In the genomic region with DNA sequence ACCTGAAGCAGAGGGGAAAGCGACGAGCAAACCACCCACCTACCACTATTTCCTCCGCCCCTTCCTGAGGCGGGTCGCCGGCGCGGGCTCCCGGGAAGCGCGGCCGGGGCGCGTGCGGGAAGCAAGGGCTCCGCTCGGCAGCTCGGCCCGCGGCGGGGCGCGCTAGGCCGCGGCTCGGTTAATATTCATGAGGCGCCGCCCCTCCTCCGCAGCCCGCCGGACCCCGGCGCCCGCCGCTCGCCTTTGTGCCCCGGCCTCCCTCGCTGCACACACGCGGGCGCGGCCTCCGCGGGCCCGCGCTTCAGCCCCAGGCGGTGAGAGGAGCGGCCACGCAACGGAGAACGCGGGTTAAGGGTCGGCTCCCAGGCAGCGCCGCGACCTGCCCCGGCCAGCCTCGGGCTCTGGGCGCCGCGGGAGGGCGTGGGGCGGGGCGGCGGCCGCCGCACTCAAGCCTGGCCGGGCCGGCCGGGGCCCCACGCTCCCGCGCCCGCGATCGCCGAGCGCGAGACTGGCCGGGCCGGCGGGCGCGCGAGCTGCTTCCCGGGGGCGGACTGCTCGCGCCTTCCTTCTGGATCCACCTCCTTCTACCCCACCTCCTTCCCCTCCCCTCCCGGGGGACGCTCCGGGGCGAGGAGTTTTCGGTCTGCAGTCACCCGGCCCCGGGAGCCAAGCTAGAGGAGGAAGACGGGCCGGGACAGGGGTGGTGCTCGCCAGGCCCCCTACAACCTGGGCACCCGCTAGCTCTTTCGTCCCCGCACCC, we compare ENCODE assay signal across 7 mouse cellular contexts. TPM values are rescaled to one million over a fixed set of nuclear protein-coding genes. Genes with fewer than 3 reads are reported as not detected.
DNase-seq lines count a peak whose midpoint lies in the region; ATAC-seq lines count a peak whose summit lies in the region.

A gene (minus strand): TSS at position 441 of the 760 bp plus-strand sequence.

- peak within 1 kb of the TSS; percentile 85 for H3K4me3 ChIP-seq in embryonic facial prominence, embryonic 12.5 days
- H3K4me3 ChIP-seq in limb, embryonic 11.5 days (ENCODE audit: low read depth, low read length) = peak within 1 kb of the TSS; percentile 81
- peak within 1 kb of the TSS; percentile 99 for H3K4me3 ChIP-seq in midbrain, embryonic 12.5 days

- H3K27me3 ChIP-seq in embryonic facial prominence, embryonic 12.5 days = no peaks in the 10 kb centered on the region
- no peaks in the 10 kb centered on the region for H3K27me3 ChIP-seq in limb, embryonic 11.5 days (ENCODE audit: control insufficient read depth, insufficient read depth, low read length)
- no peaks in the 10 kb centered on the region for H3K27me3 ChIP-seq in midbrain, embryonic 12.5 days

- H3K4me2 ChIP-seq in embryonic facial prominence, embryonic 12.5 days (replicated peaks) = peak within 1 kb of the TSS; percentile 83
- peak within 1 kb of the TSS; percentile 88 for H3K4me2 ChIP-seq in limb, embryonic 11.5 days (ENCODE audit: low read depth, severe bottlenecking)
- H3K4me2 ChIP-seq in midbrain, embryonic 12.5 days (replicated peaks) = peak within 1 kb of the TSS; percentile 72

- peak; percentile 89 for DNase-seq in adrenal gland, postnatal 10 days
- peak; percentile 99 for DNase-seq in heart, adult 11 months
- peak; percentile 68 for DNase-seq in kidney, adult 11 months
- DNase-seq in limb, embryonic 11.5 days (ENCODE audit: low spot score) = peak; percentile 77
- DNase-seq in spleen, adult 12 weeks (ENCODE audit: low spot score) = peak; percentile 43

- no peaks in the 10 kb centered on the region for H3K36me3 ChIP-seq in embryonic facial prominence, embryonic 12.5 days
- H3K36me3 ChIP-seq in limb, embryonic 11.5 days (ENCODE audit: control insufficient read depth, insufficient read depth, low read length) = no peaks in the 10 kb centered on the region
- H3K36me3 ChIP-seq in midbrain, embryonic 12.5 days = no peaks in the 10 kb centered on the region

- under 1% methylated on average over 65 of the region's 102 CpGs for WGBS in embryonic facial prominence, embryonic 12.5 days
- WGBS in limb, embryonic 11.5 days = under 1% methylated on average over 79 of the region's 102 CpGs
- WGBS in midbrain, embryonic 12.5 days = 0% methylated on average over 66 of the region's 102 CpGs

- ATAC-seq in embryonic facial prominence, embryonic 12.5 days (ENCODE audit: insufficient number of reproducible peaks, insufficient read depth, low FRiP score, low TSS enrichment) = peak; percentile 67
- peak; percentile 62 for ATAC-seq in limb, embryonic 11.5 days (ENCODE audit: insufficient number of reproducible peaks, low FRiP score, low TSS enrichment, low read depth)
- ATAC-seq in midbrain, embryonic 12.5 days (ENCODE audit: low FRiP score, low read depth) = peak; percentile 77

- peak within 1 kb of the TSS; percentile 99 for H3K27ac ChIP-seq in embryonic facial prominence, embryonic 12.5 days
- peak within 1 kb of the TSS; percentile 94 for H3K27ac ChIP-seq in limb, embryonic 11.5 days (replicated peaks; ENCODE audit: low read depth, low read length)
- peak within 1 kb of the TSS; percentile 99 for H3K27ac ChIP-seq in midbrain, embryonic 12.5 days (replicated peaks)

- H3K9me3 ChIP-seq in embryonic facial prominence, embryonic 12.5 days = no peaks in the 10 kb centered on the region
- no peaks in the 10 kb centered on the region for H3K9me3 ChIP-seq in limb, embryonic 11.5 days (ENCODE audit: control insufficient read depth, low read length)
- H3K9me3 ChIP-seq in midbrain, embryonic 12.5 days = no peaks in the 10 kb centered on the region

- H3K9ac ChIP-seq in embryonic facial prominence, embryonic 12.5 days = peak within 1 kb of the TSS; percentile 96
- H3K9ac ChIP-seq in limb, embryonic 11.5 days (ENCODE audit: low read length) = peak within 1 kb of the TSS; percentile 98
- peak within 1 kb of the TSS; percentile 99 for H3K9ac ChIP-seq in midbrain, embryonic 12.5 days (replicated peaks)

- peaks cover 23% of the 10 kb centered on the region for H3K4me1 ChIP-seq in embryonic facial prominence, embryonic 12.5 days
- 0 out of 2 replicates have a peak, but pooled peaks cover 2% of the 10 kb centered on the region for H3K4me1 ChIP-seq in limb, embryonic 11.5 days (ENCODE audit: control insufficient read depth, insufficient read depth, low read length)
- H3K4me1 ChIP-seq in midbrain, embryonic 12.5 days = peaks cover 20% of the 10 kb centered on the region

RNA-seq across cellular contexts. Expression of the gene that starts here (rescaled TPM):
- total RNA-seq in adrenal gland, postnatal 10 days (2021) = 10 to 100 TPM; 57.5 to 78.3 TPM
- polyA plus RNA-seq in embryonic facial prominence, embryonic 12.5 days (2016; fragmentation: Nextera tagmentation; extraction: Ambion mirVana) = 15.9 and 21.7 TPM in 2 replicates
- 16.3 and 16.9 TPM in 2 replicates for polyA plus RNA-seq in limb, embryonic 11.5 days (2014; fragmentation: Nextera tagmentation; extraction: Ambion mirVana)
- polyA plus RNA-seq in midbrain, embryonic 12.5 days (2016; fragmentation: Nextera tagmentation; extraction: Ambion mirVana) = 67.8 and 75.0 TPM in 2 replicates

Comparison
In these comparisons a context has a peak if more than half of its experiments do, and no peak if none do; other contexts are left out.
1. Peak in every context shown above with its lines: DNase-seq, ATAC-seq, H3K4me3 ChIP-seq and H3K27ac ChIP-seq.
2. DNase-seq: peak in every context shown above with its lines; median percentile 99 in heart, adult 11 months; 89 in adrenal gland, postnatal 10 days; 77 in limb, embryonic 11.5 days; 68 in kidney, adult 11 months; 43 in spleen, adult 12 weeks.